Mouse (Mus musculus) neural tube, embryonic 15.5 days (tissue): ENCODE data around the gene Kdf1. TPM values are rescaled to one million over a fixed set of nuclear protein-coding genes. Genes with fewer than 3 reads are reported as not detected.
A peak's percentile ranks its signal among the peaks of the same experiment; 100 is the strongest.

Experiments
- ATAC-seq: fragments of 200-750 bp; cut with Nextera tagmentation; 2 replicates; pipeline ENCODE4 v1.8.0; 2017; ENCODE audit warnings: mild to moderate bottlenecking, moderate TSS enrichment, moderate library complexity; ENCODE audit not compliant: low FRiP score
- H3K27ac ChIP-seq: fragments of 300-500 bp; sonication (generic); replicated peaks from 2 replicates; pipeline ENCODE4 v1.5.1; 2015; ENCODE audit warnings: mild to moderate bottlenecking, inconsistent platforms
- H3K27me3 ChIP-seq: fragments of 300-500 bp; sonication (generic); replicated peaks from 2 replicates; pipeline ENCODE4 v1.6.1; 2015; ENCODE audit warnings: inconsistent platforms
- H3K36me3 ChIP-seq: fragments of 300-500 bp; sonication (generic); 2 replicates; pipeline ENCODE4 v1.6.1; 2015; ENCODE audit warnings: inconsistent platforms
- H3K4me1 ChIP-seq: fragments of 300-500 bp; sonication (generic); 2 replicates; pipeline ENCODE4 v1.6.1; 2015; ENCODE audit warnings: inconsistent platforms
- H3K4me2 ChIP-seq: fragments of 300-500 bp; sonication (generic); 2 replicates; pipeline ENCODE4 v1.6.1; 2015; ENCODE audit warnings: inconsistent platforms, mild to moderate bottlenecking, moderate library complexity
- H3K4me3 ChIP-seq: fragments of 300-500 bp; sonication (generic); replicated peaks from 2 replicates; pipeline ENCODE4 v1.5.1; 2015; ENCODE audit warnings: mild to moderate bottlenecking, inconsistent platforms
- H3K9ac ChIP-seq: fragments of 300-500 bp; sonication (generic); replicated peaks from 2 replicates; pipeline ENCODE4 v1.6.1; 2015; ENCODE audit warnings: mild to moderate bottlenecking, inconsistent platforms
- H3K9me3 ChIP-seq: fragments of 300-500 bp; sonication (generic); replicated peaks from 2 replicates; pipeline ENCODE4 v1.6.1; 2016; ENCODE audit warnings: inconsistent platforms
- WGBS: fragments of 180-500 bp; shearing (Covaris S2); methylation state at CpG from one replicate; pipeline ENCODE4 v1.1.7; 2015; ENCODE audit warnings: mixed read lengths; 5-methylcytosine and 5-hydroxymethylcytosine counted together
- polyA plus RNA-seq: library from polyadenylated mRNA; unstranded; fragments of >200 nt; fragmentation: Nextera tagmentation; extraction: Ambion mirVana; gene quantifications from 2 replicates; pipeline ENCODE4 v1.2.1, GENCODE M21; 2015

Kdf1 gene
- 0.27 and 7.0 TPM in 2 replicates for polyA plus RNA-seq

GRCm38 (mm10) chr4:133518601-133519368 is at the start of gene Kdf1:
TSS of gene Kdf1 (plus strand) at chr4:133518963.
- Histone ChIP-seq H3K27ac (no peak within 1 kb of the TSS), H3K4me1 (peaks cover 8% of the 10 kb centered on the region; the same call in 1 of the 2 replicates), H3K9me3 (no peaks in the 10 kb centered on the region), H3K9ac (no peak within 1 kb of the TSS), H3K36me3 (no peaks in the 10 kb centered on the region), H3K4me3 (peak within 1 kb of the TSS; percentile 32), H3K4me2 (peak within 1 kb of the TSS; percentile 48), H3K27me3 (peaks cover 52% of the 10 kb centered on the region)
- no peak for ATAC-seq
- 4% methylated on average over 47 of the region's 69 CpGs for WGBS

GRCm38 (mm10) chr4:133469122-133469521 is 49.6 kb upstream of the Kdf1 start:
- Histone ChIP-seq H3K4me3 (no peak overlapping the region), H3K36me3 (no peaks in the 10 kb centered on the region), H3K27me3 (peaks cover 12% of the 10 kb centered on the region), H3K4me2 (peak overlapping the region; percentile 97), H3K9ac (no peak overlapping the region), H3K27ac (no peak overlapping the region), H3K9me3 (0 out of 2 replicates have a peak, but pooled peaks cover 2% of the 10 kb centered on the region), H3K4me1 (peaks cover 15% of the 10 kb centered on the region)
- ATAC-seq: no peak
- WGBS: 22% methylated on average over 12 of the region's 12 CpGs

DNA sequence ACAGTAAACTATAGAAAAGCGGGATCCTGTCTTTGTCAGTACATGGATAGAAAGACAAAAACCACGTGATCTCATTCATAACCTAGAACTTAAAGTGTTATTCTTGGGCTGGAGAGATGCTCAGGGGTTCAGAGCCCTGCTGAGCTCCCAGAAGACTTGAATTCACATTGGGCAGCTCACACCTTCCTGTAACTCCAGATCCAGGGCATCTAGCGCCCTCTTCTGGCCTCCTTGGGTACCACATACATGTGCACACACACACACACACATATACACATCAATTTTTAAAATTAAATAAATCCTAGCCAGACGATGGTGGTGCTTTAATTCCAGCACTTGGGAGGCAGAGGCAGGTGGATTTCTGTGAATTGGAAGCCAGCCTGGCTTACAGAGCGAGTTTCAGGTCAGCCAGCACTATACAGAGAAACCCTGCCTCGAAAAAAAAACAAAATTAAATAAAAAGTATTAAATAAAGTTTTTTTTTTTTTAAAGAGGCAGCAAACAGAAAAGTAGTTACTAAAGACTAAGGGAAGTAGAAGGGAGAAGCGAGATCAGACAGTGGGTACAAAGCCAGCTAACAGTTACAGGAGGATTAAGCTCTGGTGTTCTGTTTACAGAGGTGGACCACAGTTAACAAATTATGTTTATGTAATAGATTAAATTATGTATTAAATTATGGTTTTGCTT is 47.5 kb upstream of the Kdf1 start:
- ATAC-seq: no peak
- Histone ChIP-seq H3K27ac (no peak overlapping the region), H3K9me3 (0 out of 2 replicates have a peak, but pooled peaks cover 2% of the 10 kb centered on the region), H3K27me3 (peaks cover 15% of the 10 kb centered on the region), H3K36me3 (no peaks in the 10 kb centered on the region), H3K4me3 (no peak overlapping the region), H3K4me2 (no peak overlapping the region), H3K4me1 (peaks cover 15% of the 10 kb centered on the region), H3K9ac (no peak overlapping the region)
- 86% methylated on average over 7 of the region's 7 CpGs for WGBS

- ATAC-seq: no peak
- no peak overlapping the region for H3K27ac ChIP-seq
- H3K4me1 ChIP-seq: 0 out of 2 replicates have a peak, but pooled peaks cover 5% of the 10 kb centered on the region
- H3K4me3 ChIP-seq: no peak overlapping the region
- no peak overlapping the region for H3K4me2 ChIP-seq
- H3K9ac ChIP-seq: no peak overlapping the region
- 0 out of 2 replicates have a peak, but pooled peaks cover 2% of the 10 kb centered on the region for H3K9me3 ChIP-seq
- WGBS: 63% methylated on average over 2 of the region's 2 CpGs
- peaks cover 26% of the 10 kb centered on the region for H3K27me3 ChIP-seq
- H3K36me3 ChIP-seq: no peaks in the 10 kb centered on the region
Measured at GRCm38 (mm10) chr4:133473833-133474232, 44.9 kb upstream of the Kdf1 start.

GRCm38 (mm10) chr4:133479458-133480184 is 39.1 kb upstream of the Kdf1 start, which contains the start of gene Tent5b:
TSS of gene Tent5b (plus strand) at chr4:133480132.
- Histone ChIP-seq H3K9ac (peak within 1 kb of the TSS; percentile 34), H3K36me3 (no peaks in the 10 kb centered on the region), H3K4me1 (peaks cover 18% of the 10 kb centered on the region), H3K27me3 (peaks cover 61% of the 10 kb centered on the region), H3K4me2 (peak within 1 kb of the TSS; percentile 58), H3K4me3 (peak within 1 kb of the TSS; percentile 43), H3K9me3 (no peaks in the 10 kb centered on the region), H3K27ac (no peak within 1 kb of the TSS)
- 2% methylated on average over 29 of the region's 29 CpGs for WGBS
- ATAC-seq: peak; percentile 97

DNA sequence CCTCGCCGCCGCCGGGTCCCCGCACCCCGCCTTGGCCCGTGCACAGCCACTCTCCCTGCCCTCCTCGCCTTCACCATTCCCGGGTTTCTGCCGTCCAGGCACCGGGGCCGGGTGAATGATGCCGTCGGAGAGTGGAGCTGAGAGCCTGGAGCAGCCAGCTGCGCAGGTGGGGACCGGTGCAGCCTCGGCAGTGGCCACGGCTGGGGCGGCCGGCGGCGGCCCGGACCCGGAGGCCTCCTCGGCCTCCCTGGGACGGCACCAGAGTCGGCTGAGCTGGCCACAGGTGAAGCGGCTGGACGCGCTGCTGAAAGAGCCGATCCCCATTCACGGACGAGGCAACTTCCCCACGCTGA is 38.6 kb upstream of the Kdf1 start:
- peak overlapping the region; percentile 58 for H3K4me2 ChIP-seq
- WGBS: 5% methylated on average over 33 of the region's 34 CpGs
- peak overlapping the region; percentile 34 for H3K9ac ChIP-seq
- ATAC-seq: no peak; the same call in 1 of the 2 replicates
- H3K36me3 ChIP-seq: no peaks in the 10 kb centered on the region
- no peaks in the 10 kb centered on the region for H3K9me3 ChIP-seq
- H3K27ac ChIP-seq: no peak overlapping the region
- peaks cover 62% of the 10 kb centered on the region for H3K27me3 ChIP-seq
- H3K4me1 ChIP-seq: peaks cover 18% of the 10 kb centered on the region
- peak overlapping the region; percentile 43 for H3K4me3 ChIP-seq

DNA sequence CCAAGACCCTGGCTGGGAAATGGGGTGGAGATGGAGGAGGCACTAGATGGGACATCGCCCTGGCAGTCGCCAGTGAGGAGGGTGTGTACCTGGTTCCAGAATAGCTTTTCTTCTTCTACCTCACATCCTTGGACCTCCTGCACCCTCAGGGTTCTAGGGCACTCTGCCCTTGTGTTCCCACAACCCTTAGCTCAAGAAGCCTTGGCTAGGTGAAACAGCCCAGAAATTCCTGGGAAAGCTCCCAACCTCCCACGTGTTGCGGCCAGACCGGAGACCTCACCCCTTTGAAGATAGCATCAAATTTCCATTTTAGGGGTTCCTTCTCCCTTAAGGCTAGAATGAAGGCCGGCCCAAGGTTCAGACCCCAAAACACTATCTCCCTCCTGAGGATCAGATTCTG is 38.0 kb upstream of the Kdf1 start:
- Histone ChIP-seq H3K4me3 (no peak overlapping the region), H3K36me3 (no peaks in the 10 kb centered on the region), H3K9ac (no peak overlapping the region), H3K9me3 (no peaks in the 10 kb centered on the region), H3K4me2 (peak overlapping the region; percentile 58; the same call in 1 of the 2 replicates), H3K4me1 (peaks cover 18% of the 10 kb centered on the region), H3K27me3 (peaks cover 59% of the 10 kb centered on the region), H3K27ac (no peak overlapping the region)
- 53% methylated on average over 6 of the region's 6 CpGs for WGBS
- no peak for ATAC-seq

DNA sequence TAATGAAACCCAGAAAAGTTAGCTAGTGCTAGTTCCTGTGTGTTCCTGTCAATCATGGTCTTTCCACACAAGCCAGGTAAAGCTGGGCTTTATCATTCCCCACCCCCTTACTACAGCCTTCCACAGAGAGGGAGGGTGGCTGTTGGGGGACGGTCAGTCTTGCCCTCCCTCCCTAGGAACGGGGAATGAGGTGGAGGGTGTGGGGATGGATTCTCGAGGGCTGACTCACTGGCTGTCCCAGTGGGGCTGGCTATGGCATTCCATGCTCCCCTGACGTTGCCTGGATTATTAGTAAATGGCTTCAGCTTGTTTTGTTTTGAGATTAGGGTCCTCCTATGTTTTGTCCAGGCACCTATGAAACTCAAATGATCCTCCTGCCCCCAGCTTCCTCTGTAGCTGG is 37.3 kb upstream of the Kdf1 start:
- peaks cover 18% of the 10 kb centered on the region for H3K4me1 ChIP-seq
- H3K4me3 ChIP-seq: no peak overlapping the region
- no peak for ATAC-seq
- no peaks in the 10 kb centered on the region for H3K36me3 ChIP-seq
- no peak overlapping the region for H3K4me2 ChIP-seq
- H3K27ac ChIP-seq: no peak overlapping the region
- peaks cover 59% of the 10 kb centered on the region for H3K27me3 ChIP-seq
- H3K9me3 ChIP-seq: no peaks in the 10 kb centered on the region
- no peak overlapping the region for H3K9ac ChIP-seq
- WGBS: 55% methylated on average over 4 of the region's 4 CpGs

DNA sequence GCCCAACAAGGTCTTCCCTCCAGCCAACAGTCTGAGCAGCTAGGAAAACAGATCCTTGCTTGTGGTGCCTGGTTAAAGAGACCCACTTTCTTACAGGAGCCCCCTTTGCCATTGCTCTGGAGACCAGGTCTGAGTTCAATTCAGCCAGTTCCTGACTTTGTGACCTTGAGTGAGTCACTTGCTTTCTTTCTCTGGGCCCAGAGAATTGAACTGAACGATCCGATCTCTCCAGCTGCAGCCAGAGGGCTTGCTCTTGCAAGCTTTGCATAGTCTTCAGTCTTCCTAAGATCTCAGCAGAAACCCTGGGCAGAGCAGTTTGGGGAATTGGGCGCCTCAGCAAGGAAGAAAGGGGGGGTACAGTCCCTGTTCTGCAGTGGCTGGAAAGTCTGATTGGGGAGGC is 36.3 kb upstream of the Kdf1 start:
- Histone ChIP-seq H3K4me2 (no peak overlapping the region), H3K27me3 (peaks cover 52% of the 10 kb centered on the region), H3K4me3 (no peak overlapping the region), H3K27ac (no peak overlapping the region), H3K9me3 (no peaks in the 10 kb centered on the region), H3K4me1 (peaks cover 18% of the 10 kb centered on the region), H3K36me3 (no peaks in the 10 kb centered on the region), H3K9ac (no peak overlapping the region)
- no peak for ATAC-seq
- WGBS: 71% methylated on average over 3 of the region's 3 CpGs

GRCm38 (mm10) chr4:133484266-133485025 is 34.3 kb upstream of the Kdf1 start:
- Histone ChIP-seq H3K9ac (no peak overlapping the region), H3K36me3 (no peaks in the 10 kb centered on the region), H3K4me1 (peaks cover 16% of the 10 kb centered on the region), H3K9me3 (no peaks in the 10 kb centered on the region), H3K4me3 (no peak overlapping the region), H3K27ac (no peak overlapping the region), H3K4me2 (peak overlapping the region; percentile 25), H3K27me3 (peaks cover 39% of the 10 kb centered on the region)
- no peak for ATAC-seq
- 11% methylated on average over 22 of the region's 22 CpGs for WGBS
